Mouse (Mus musculus) cortical plate, adult 2 months (tissue): Measurements from ENCODE around the gene Tub. TPM values are rescaled to one million over a fixed set of nuclear protein-coding genes. Genes with fewer than 3 reads are reported as not detected.

Source experiments
- H3K27ac ChIP-seq: fragments of 200-500 bp; 2 replicates; pipeline ENCODE4 v1.5.1; 2012; ENCODE audit warnings: low read length, control low read depth, inconsistent platforms; ENCODE audit not compliant: insufficient read depth
- H3K4me1 ChIP-seq: fragments of 200-500 bp; 2 replicates; pipeline ENCODE4 v1.6.1; 2011; ENCODE audit warnings: low read length; ENCODE audit not compliant: control insufficient read depth, insufficient read depth
- H3K4me3 ChIP-seq: fragments of 200-500 bp; 2 replicates; pipeline ENCODE4 v1.5.1; 2011; ENCODE audit warnings: mild to moderate bottlenecking, low read length, control low read depth; ENCODE audit not compliant: insufficient read depth
- CTCF ChIP-seq: fragments of 200-500 bp; IDR thresholded peaks from 2 replicates; pipeline ENCODE4 v1.5.1; 2011; ENCODE audit warnings: mild to moderate bottlenecking, control low read depth, low read length; ENCODE audit not compliant: insufficient read depth; ENCODE audit errors: extremely low read depth
- POLR2A ChIP-seq: fragments of 200-500 bp; IDR thresholded peaks from 2 replicates; pipeline ENCODE4 v1.6.1; 2011; ENCODE audit warnings: mild to moderate bottlenecking, low read length, control low read depth; ENCODE audit not compliant: insufficient read depth; ENCODE audit errors: extremely low read depth
- polyA plus RNA-seq: library from polyadenylated mRNA; depleted of rRNA; stranded (reverse); fragments of >200 nt; gene quantifications from 2 replicates; pipeline ENCODE4 v1.2.3, GENCODE M21; 2012

Tub gene
- polyA plus RNA-seq, 1 experiment, result 161 TPM

DNA sequence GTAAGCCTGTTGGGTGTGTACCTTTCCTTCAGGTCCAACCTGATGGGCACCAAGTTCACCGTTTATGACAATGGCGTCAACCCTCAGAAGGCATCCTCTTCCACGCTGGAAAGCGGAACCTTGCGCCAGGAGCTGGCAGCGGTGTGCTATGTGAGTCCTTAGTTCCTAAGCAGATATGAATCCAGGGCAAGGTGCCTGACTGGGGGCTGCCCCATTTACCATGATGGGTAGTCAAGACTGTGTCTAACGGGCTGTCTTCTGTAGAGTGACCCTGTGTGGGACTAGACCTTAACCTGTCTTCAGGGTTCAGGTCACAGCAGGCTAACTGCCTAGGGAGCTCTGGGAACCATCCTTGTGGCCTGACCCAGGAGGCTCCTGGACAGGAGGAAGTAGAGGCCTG lies 77.6 kb downstream of the Tub start:
- Histone ChIP-seq H3K4me3 (no peak overlapping the region), H3K4me1 (peaks cover 5% of the 10 kb centered on the region), H3K27ac (no peak overlapping the region)
- TF ChIP-seq CTCF (no peak), POLR2A (no peak)

DNA sequence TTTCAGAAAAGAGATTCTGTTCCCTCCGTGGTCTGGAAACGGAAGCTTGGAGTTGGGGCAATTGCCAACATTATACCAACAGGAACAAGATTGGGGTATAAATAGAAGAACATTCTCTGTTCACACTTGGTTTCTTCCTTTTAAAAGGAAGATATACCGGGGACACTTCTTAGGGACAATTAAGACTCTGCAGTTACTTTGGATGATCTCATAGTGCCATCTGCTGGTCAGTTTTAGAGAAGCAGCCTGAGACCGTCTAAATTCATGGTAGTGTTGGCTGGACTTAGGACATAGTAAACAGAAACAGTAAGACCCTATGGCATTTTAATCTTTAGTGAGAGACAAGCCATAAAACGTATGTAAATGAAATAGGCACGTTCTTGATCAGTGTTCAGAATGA lies 78.1 kb downstream of the Tub start:
- Histone ChIP-seq H3K27ac (no peak overlapping the region), H3K4me1 (peaks cover 5% of the 10 kb centered on the region), H3K4me3 (no peak overlapping the region)
- TF ChIP-seq CTCF (peak; percentile 64; the same call in 1 of the 2 replicates), POLR2A (no peak)

DNA sequence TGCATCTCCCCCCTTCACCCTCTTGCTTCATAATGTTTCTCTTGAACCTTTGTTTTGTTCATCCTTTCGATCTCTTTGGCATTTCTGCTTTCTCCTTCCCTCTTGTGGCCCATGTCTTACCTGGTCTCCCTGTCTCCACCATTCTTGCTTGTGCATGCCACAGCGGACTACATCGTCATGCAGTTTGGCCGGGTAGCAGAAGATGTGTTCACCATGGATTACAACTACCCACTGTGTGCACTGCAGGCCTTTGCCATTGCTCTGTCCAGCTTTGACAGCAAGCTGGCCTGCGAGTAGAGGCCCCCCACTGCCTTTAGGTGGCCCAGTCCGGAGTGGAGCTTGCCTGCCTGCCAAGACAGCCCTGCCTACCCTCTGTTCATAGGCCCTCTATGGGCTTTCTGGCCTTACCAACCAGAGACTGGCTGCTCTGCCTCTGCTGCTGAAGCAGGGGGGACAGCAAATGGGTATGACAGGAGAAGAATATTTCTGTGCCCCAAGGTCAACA lies 79.9 kb downstream of the Tub start:
- peaks cover 5% of the 10 kb centered on the region for H3K4me1 ChIP-seq
- no peak overlapping the region for H3K4me3 ChIP-seq
- no peak overlapping the region for H3K27ac ChIP-seq
- no peak for TF ChIP-seq POLR2A

DNA sequence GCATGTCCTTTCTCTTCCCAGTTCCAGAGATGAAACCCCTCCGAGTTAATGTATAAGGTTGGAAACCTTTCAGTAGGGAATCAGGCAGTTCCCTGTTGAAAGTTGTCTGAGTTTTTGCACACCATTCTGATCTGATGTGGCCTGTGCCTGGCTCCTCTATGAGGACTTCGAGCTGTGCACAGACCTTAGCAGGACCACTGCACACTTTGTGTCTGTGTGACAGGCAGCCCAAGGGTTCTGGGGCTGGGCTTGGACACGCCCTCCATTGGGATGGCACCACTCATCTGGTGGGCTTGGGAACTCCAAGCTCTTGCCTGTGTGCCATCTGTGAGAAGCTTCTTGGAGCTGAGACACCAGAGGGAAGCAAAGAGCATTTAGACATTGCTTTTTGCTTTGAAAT lies 81.2 kb downstream of the Tub start:
- no peak overlapping the region for H3K4me3 ChIP-seq
- H3K4me1 ChIP-seq, result peaks cover 5% of the 10 kb centered on the region
- no peak for TF ChIP-seq CTCF
- H3K27ac ChIP-seq, result no peak overlapping the region

DNA sequence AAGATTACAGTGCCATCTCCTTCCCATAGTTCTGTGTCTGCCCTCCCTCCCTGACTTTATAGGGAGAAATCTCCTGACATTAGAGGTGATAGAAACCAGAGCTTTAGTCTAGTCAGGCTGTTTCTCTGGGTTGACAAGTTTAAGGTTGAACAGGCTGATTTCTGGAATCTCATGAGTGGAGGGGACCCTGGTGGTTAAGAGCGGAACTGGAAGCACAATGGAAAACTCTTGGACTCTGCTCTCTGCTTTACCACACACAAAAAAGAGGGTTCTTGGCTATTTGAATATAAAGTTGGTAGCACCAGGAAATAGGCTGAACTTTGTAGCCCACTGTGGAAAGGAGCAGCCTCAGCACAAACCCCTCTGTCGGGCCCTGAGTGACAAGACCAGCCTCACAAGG lies 81.9 kb downstream of the Tub start:
- Histone ChIP-seq H3K27ac (no peak overlapping the region), H3K4me3 (no peak overlapping the region), H3K4me1 (peaks cover 5% of the 10 kb centered on the region)
- TF ChIP-seq CTCF (no peak), POLR2A (no peak)

DNA sequence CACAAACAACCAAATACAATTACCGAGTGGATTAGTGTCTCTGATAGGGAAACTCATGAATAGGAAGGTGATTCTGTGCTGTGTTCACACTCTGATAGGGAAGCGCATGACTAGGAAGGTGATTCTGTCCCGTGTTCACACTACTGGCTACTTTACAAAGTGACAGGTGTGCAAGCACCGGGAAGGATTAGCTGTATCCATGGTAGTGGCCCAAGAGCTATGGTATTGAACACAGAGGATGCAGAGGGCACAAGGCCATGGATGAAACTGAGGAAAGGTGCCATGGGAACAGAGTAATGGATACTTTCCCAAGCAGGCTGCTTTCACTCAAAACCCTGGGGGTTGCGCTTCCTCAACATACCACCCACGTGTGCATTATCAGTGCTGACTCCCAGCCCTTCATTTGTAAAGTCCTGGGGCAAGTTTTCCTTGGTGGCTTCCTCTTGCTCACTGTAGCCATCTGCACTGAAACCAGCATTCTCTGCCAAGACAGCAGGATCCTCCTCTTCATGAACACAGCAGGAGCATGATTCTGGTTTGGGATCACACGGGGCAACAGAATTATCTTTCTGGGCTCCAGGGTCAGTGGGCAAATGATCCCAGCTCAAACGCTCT lies 88.1 kb downstream of the Tub start:
- TF ChIP-seq CTCF (no peak), POLR2A (no peak)
- Histone ChIP-seq H3K4me3 (no peak overlapping the region), H3K4me1 (peaks cover 3% of the 10 kb centered on the region), H3K27ac (no peak overlapping the region)

DNA sequence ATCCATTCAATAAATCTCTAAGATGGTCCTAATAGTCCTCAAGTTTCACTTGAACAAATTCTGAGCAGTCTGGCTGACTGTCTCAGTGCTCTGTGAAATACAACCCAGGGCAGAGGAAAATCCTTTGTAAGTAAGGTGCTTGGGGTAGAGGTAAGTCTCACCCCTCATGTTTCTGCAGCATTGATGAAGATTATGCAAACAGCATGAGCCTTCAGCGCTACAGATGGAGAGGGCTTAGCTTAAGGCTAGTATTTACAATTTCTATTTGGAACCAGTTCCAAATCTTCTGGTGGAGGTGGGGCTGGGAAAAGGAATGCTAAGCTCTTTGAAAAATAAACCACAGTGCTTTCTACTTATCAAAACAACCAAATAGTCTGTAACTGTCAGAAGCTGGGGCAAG lies 88.8 kb downstream of the Tub start:
- TF ChIP-seq POLR2A, result no peak
- H3K4me3 ChIP-seq, result no peak overlapping the region
- peaks cover 3% of the 10 kb centered on the region for H3K4me1 ChIP-seq
- H3K27ac ChIP-seq, result peak overlapping the region; percentile 21; the same call in 1 of the 2 replicates

DNA sequence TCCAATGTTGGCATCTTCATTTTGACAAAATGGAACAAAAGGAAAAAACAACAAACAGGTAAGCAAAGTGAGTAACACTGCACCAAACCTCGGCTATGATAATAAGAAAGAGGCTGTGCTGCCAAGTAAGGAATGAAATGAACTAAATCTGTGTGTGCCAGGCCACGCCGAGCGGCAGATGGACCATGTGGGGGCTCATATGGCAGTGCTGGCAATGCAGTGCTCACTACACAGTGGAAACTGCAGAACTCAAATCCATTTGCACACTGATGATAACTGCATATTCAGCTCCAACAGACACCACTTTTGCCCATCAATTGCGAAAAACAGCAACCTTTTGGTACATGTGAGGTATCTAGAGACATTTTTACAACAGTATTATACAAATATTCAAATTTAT lies 89.3 kb downstream of the Tub start:
- Histone ChIP-seq H3K4me1 (peaks cover 3% of the 10 kb centered on the region), H3K4me3 (no peak overlapping the region), H3K27ac (no peak overlapping the region)
- no peak for TF ChIP-seq CTCF
- TF ChIP-seq POLR2A, result no peak

DNA sequence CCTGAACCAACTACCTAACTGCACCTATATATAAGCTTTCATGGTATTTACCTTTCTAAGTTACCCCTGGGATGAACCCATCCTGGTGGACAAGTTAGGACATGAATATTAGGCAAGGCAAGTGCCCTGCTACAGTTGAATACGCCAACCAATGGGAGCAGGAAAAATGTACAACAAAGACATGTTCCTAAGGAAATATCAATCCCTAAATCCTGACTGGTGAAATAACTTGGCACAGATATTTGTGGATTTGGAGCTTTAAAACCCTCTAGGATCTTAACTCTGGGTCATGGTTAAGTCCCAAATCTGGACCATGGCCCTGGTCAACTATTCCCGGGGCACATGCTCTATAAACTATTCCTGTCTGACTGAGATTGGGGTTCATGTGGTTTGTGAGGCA lies 95.7 kb downstream of the Tub start:
- Histone ChIP-seq H3K27ac (no peak overlapping the region), H3K4me1 (no peaks in the 10 kb centered on the region; the same call in 1 of the 2 replicates), H3K4me3 (no peak overlapping the region)
- no peak for TF ChIP-seq POLR2A

DNA sequence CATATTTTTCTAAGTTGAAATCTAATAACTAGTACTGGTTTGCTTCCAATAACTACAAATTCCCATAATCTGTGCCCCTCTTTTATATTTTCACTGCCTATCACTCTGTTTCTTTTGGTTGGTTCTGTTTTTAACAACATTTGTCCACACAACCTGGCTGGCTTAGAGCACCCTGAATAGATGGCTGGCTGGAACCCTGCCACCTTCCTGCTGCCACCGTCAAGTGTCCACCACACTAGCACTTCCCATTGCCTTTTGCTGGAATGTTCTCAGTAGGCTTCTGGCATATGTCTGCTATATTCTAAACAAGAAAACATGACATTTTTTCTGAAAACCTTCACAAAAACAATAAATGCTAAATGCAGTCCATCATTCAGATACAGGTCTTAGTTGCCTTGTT lies 100.7 kb downstream of the Tub start:
- no peak for TF ChIP-seq CTCF
- no peak for TF ChIP-seq POLR2A
- H3K4me3 ChIP-seq, result no peak overlapping the region
- no peaks in the 10 kb centered on the region; the same call in 1 of the 2 replicates for H3K4me1 ChIP-seq
- no peak overlapping the region for H3K27ac ChIP-seq

DNA sequence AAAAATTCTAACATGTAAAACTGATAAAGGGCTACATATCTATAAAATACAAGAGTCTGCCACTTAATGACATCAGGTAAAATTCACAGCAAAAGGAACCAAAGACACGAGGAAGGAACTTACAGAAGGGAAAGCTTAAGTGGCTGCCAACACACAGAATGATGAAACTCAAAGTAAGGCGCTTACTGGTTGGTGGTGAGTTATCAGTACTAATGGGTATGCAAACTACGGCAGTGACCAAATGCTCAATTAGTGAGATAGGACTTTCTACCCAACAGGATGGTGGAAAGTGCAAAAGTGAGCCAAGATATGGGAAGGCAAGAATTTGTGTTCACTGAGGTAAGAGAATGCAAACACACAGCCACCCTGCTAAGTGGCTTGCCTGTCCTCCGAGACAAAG lies 109.4 kb downstream of the Tub start:
- TF ChIP-seq CTCF (no peak), POLR2A (no peak)

More for the DNA sequence above, 109.4 kb downstream of the Tub start:
- no peaks in the 10 kb centered on the region; the same call in 1 of the 2 replicates for H3K4me1 ChIP-seq
- H3K4me3 ChIP-seq, result no peak overlapping the region
- H3K27ac ChIP-seq, result no peak overlapping the region
